Mouse (Mus musculus): ENCODE results near the gene Vmn2r117.
"Not testable (repeated sequence)": the region's sequence is repeated elsewhere in the genome, so short reads cannot be mapped to it uniquely, and the experiment has no call there.

Gene Vmn2r117

GRCm38 (mm10) chr17:23479599-23479998 is at the start of gene Vmn2r117:
Gene Vmn2r117 (minus strand): TSS chr17:23479699.
- not testable (repeated sequence) for DNase-seq (ENCODE audit: low read depth, low spot score)

- not testable (repeated sequence) for DNase-seq (ENCODE audit: low read depth, low spot score)
These were observed 43.6 kb upstream of the Vmn2r117 start for GRCm38 (mm10) chr17:23522941-23523732.

GRCm38 (mm10) chr17:23518701-23519423 is 39.4 kb upstream of the Vmn2r117 start:
- no peak for DNase-seq (ENCODE audit: low read depth, low spot score)

GRCm38 (mm10) chr17:23433150-23433679 is 46.3 kb downstream of the Vmn2r117 start:
- DNase-seq (ENCODE audit: low read depth, low spot score), result peak; percentile 3

Measured in CD4-positive helper T cell, adult 2 months (primary cell).